Mouse (Mus musculus) C2C12 (cell line): ENCODE measurements around the gene Nup50.

Experiments
- CTCF ChIP-seq: IDR thresholded peaks from one replicate; pipeline ENCODE4 v1.5.1; 2011; ENCODE audit not compliant: control insufficient read depth, insufficient read depth, insufficient read length
- MYOG ChIP-seq: IDR thresholded peaks from one replicate; pipeline ENCODE4 v1.6.1; 2011; ENCODE audit not compliant: control insufficient read depth, insufficient read length; ENCODE audit errors: extremely low read depth
- USF1 ChIP-seq: IDR thresholded peaks from one replicate; pipeline ENCODE4 v1.6.1; 2011; ENCODE audit warnings: low read depth, mild to moderate bottlenecking, control low read depth, moderate library complexity

- no peak for TF ChIP-seq USF1
- TF ChIP-seq CTCF = no peak
- TF ChIP-seq MYOG = no peak
Measured at GRCm38 (mm10) chr15:84891246-84891645, 32.0 kb upstream of the Nup50 start.
